Mouse (Mus musculus) neutrophil, adult 5-6 weeks (primary cell): ENCODE data around the gene Omg. TPM values are rescaled to one million over a fixed set of nuclear protein-coding genes. Genes with fewer than 3 reads are reported as not detected.
A peak's percentile ranks its signal among the peaks of the same experiment; 100 is the strongest.

Source experiments
- ATAC-seq: fragments of 151-379, 151-347 bp; 2 replicates; pipeline ENCODE4 v1.8.0; 2017; ENCODE audit warnings: mild to moderate bottlenecking, moderate TSS enrichment; ENCODE audit not compliant: insufficient number of reproducible peaks, poor library complexity, low FRiP score, severe bottlenecking; ENCODE audit errors: extremely low read depth
- total RNA-seq: library from RNA; stranded (forward); fragments of 200-1000 nt; gene quantifications from 2 replicates; pipeline ENCODE4 v1.2.3, GENCODE M21; 2017

Gene Omg
- total RNA-seq, 1 experiment from 2014 or later, result 1.3 TPM

GRCm38 (mm10) chr11:79520772-79521171 is 16.9 kb upstream of the Omg start:
- no peak for ATAC-seq

DNA sequence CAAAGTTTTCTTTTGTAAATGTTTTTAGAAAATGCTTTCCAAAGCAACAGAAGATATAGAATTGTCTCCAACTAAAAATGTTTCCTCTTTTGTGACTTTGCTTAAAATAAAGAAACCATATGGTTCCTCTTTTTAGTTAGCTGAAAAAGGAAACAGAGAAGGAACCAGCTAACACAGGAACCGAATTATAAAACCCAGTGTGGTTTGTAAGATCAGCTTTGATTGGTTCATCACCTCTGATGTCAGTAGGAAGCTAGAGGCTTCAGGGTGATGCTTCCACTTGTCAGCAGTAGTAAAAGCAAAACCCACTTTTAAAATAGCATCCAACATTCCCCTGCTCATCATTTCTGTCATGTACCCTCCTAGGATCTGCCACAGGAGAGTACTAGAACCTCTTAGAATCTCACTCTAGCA is 16.0 kb upstream of the Omg start:
- ATAC-seq, result peak; percentile 93

DNA sequence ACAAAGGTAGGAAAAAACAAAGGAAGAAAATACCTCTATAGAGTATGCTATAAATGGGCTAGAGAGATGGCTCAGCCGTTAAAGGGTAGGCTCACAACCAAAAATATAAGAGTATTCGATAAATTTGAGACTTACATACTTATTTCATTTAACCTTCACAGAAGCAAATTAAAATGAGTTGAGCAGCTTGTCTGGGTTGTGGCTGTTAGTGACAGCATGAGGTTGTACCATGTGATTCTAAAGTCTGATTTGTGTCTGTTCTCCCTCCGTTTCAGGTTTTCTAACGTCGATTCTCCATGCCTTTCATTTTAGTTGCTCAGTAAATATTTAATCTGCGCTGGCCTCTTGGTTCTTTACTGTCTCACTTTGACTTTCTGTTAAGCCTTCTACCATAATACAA is 15.4 kb upstream of the Omg start:
- ATAC-seq, result no peak

DNA sequence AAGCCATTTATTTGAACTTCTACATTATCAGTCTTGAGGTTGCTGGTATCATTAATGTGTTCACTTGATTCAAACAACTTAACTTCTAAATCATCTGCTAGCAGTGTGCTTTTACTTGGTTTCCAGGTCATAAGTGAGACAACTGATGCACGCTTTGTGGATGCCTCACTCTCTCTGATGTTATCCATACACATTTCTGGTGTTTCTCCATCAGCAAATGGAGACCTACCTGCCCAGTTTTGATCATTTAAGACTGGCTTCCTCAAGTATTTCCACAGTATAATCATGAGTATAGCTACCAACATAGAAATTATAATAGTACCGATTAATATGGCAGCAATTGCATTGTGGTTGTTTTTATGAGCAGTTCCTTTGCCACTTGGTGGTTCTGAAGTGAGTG is 11.9 kb upstream of the Omg start:
- ATAC-seq, result no peak

DNA sequence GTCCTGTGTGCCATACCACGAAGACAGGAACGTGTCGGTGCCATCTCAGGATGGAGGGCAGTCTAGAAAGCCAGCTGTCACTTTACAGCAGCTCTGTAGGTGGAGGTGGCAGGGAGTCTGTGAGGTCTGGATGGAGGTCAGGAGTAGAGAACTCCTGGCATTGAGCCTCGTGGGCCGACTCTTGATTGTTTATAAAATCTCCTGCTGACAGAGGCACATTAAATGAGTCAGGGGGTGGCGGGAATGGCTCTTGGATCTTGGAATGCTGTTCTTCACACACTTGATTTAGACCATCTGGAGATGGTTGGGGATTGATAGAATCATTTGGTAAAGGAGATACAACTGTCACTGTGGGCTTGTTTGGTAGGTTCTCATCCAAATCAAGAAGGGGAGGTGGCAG is 11.4 kb upstream of the Omg start:
- no peak for ATAC-seq

- ATAC-seq, result no peak
Observed at GRCm38 (mm10) chr11:79511970-79512369, 8.1 kb upstream of the Omg start.

DNA sequence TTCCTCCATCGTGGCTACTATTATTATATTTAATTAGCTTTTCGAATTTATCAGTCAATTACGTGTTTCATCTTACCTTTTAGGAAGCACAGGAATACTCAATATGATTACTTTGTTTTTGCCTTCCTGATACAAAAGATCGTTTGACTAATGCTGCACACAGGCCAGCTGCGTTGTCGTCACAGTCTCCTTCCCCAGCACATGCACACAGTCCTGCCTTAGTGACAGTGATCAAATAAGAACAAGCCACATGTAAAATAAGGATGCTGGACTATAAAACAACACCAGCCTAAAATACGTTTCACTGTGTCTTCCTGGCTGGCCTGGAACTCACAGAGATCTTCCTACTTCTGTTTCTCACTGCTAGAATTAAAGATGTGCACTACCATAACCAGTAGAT is 622 bp upstream of the Omg start:
- no peak for ATAC-seq

GRCm38 (mm10) chr11:79502917-79503316 is 967 bp downstream of the Omg start:
- ATAC-seq, result no peak

DNA sequence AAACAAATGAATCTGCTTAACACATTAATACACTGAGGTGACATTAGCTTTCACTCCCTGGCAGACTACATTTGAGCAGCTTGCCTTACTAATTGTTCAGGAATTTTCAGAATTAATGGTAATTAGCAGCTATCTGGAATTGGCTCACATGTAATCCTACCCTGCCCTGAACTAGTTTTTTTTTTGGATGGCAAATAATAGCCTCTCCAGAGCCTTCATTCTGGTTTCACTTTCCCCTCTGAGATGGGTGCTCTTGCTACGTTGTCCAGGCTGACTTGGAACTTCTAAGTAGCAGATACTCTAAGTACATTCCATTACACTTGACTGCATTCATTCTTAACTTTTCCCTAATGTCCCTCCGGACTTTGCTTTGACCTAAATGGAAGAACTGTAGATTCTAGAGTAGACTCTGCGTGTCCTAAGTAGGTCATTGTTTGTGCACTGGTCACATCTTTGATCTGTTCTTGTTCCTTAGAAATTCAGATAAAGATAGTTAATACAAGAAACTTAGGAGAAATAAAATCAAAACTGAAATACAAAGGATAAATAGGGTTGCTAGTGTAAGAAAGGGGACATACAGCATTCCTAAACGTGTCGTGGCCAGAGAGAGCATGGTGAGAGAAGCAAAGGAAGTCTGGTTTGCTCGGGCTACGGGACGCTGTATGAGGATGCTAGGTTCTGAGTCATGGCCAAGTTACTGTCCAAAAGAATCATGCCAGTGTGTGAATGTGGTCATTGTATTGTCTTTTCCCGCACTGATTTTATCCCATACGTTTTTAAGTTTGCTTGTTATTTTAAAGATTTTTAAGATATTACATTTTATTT is 8.7 kb downstream of the Omg start:
- no peak for ATAC-seq

- no peak for ATAC-seq
Observed at GRCm38 (mm10) chr11:79484721-79485120, 19.2 kb downstream of the Omg start.

- ATAC-seq, result no peak
Observed at GRCm38 (mm10) chr11:79483876-79484528, 19.9 kb downstream of the Omg start.

GRCm38 (mm10) chr11:79483392-79483791 is 20.5 kb downstream of the Omg start:
- ATAC-seq, result no peak

- ATAC-seq, result no peak
Observed at GRCm38 (mm10) chr11:79468097-79468496, 35.8 kb downstream of the Omg start.

DNA sequence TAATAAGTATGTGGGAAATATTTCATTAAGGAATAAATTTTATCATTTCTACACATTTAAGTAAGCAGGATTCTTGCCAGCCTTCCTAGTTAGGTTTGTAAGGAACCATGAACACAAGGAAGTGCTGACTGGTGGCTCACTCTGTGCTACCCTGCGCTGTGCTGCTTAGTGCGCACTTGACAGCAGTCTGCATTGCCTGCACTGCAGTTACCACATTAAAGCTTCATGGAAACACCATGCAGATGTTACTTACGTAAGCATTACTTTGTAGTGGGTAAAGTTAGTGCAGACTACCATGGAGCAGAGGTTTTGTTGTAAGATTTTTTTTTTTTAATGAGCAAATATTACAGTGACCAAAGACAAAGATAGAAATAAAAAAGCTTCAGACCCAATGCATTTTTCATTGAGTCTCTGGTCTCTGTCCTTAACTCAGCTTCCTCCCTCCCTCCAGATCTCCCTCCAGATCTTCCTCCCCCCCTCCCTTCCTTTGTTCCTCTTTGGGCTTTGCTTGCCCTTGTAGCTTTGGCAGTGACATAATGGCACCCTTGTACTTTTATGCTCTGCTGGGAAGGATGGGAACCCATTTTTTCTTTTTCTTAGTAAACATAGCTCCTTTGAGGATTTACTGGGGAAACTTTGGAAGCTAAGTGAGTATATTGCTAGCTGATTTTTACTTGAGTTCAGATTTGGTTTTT is 43.0 kb downstream of the Omg start:
- ATAC-seq, result 0 out of 2 replicates have a peak, but pooled peaks have one; percentile 23

DNA sequence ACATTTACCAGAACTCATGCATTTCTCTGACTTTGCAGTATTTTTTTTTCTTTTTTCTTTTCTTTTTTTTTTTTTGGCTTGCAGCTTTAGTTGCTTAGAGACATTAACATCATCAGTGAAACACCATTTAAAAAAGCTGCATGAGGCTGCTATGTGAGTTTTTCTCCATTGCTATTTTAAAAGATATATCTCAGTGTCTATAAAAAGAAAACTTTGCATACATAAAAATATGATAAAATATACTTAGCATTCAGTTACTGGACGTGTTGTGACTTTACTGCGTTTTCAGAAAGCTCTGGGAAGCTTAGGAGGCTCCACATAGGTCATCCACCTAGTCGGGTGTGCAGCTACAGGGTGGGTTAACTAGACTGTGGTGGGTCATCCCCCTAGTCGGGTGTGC is 44.0 kb downstream of the Omg start:
- no peak for ATAC-seq

DNA sequence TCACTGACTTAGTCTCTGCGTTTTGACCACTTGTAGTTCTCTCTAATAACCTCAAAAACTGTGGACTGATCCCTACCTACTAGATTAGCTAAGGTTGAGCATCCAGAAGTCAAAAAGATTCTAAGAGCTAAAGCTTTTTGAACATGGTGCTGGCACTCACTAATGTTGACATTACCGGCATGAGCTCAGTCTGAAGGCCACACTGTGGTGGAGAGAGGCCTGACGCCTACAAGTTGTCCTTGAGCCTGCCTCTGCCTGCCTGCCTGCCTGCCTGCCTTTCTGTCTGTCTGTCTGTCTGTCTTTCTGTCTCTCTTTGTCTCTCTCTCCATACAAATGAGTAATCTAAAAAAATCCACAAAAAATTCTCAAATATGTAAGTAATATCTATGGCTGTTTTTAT is 46.0 kb downstream of the Omg start:
- no peak for ATAC-seq

DNA sequence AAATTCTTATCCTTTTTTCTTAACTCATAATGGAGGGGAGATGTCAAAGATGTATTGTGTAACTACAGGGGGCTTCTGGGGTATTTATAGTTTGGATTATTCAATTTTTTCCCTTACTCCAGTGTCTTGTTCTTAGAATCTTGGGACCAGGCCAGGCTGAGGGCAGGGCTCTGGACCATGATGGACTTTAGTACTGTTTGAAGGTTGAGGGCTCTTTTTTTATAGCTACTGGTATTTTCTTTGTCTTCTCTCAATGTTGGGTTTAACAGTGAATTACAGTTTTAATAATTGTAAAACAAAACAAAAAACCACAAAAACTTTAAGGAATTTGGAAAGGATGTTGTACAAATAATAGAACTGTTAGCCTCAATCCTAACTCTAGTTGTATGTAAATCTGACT is 50.9 kb downstream of the Omg start:
- no peak for ATAC-seq
